Mouse (Mus musculus): ENCODE results near the gene Arhgef15. TPM values are rescaled to one million over a fixed set of nuclear protein-coding genes. Genes with fewer than 3 reads are reported as not detected.

The Arhgef15 gene
- polyA plus RNA-seq, 1 experiment = 4.5 TPM

DNA sequence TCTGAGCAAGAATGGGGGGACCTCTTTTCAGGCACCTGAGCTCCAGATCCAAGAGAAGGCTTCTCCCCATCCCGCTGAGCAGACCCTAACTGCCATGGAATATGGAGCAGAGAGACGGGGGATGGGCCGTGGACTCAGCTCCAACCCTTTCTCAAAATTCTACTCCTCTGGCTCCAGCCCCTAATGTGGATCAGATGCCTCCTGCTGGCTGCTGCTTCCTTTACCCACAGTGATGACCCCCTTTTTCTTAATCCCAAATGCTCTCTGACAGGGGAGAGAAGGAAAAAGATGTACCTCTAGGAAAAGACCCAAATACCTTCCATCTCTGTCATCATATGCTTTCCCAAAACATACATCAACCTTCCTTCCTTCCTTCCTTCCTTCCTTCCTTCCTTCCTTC lies 30.3 kb downstream of the Arhgef15 start, which contains the start of gene Odf4:
TSS of gene Odf4 (minus strand) at position 101 of the 400 bp plus-strand sequence.
- Histone ChIP-seq H3K4me3 (replicated peaks; ENCODE audit: control insufficient read depth, low read depth, low read length) (no peak within 1 kb of the TSS), H3K4me1 (ENCODE audit: control insufficient read depth, insufficient read depth, low read length) (no peaks in the 10 kb centered on the region), H3K27ac (ENCODE audit: control insufficient read depth, insufficient read depth, low read depth, low read length, poor library complexity) (no peak within 1 kb of the TSS)
- WGBS = 89% methylated on average over 3 of the region's 3 CpGs
- TF ChIP-seq POLR2A (IDR thresholded peaks at IDR 0.05; ENCODE audit: borderline replicate concordance, control insufficient read depth, low read depth, low read length) = no peak
- no peak for TF ChIP-seq CTCF (IDR thresholded peaks at IDR 0.05; ENCODE audit: control insufficient read depth, insufficient read depth, low read length)

DNA sequence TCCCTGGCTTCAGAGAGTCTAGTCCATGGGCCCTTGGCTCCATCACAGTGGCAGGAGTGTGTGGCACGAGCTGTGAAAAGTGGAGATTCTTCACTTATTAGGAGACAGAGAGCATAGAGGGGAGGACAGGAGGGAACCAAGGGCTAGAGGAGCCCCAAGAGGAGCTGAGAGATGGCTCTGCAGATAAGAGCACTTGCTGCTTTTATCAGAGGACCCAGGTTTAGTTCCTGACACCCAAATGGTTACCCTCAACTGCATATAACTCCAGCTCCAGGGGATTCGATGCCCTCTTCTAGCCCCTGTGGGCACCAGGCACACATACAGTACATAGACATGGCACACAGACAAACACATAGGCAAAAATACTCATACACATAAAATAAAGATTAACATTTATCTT lies 32.5 kb downstream of the Arhgef15 start:
- H3K4me1 ChIP-seq (ENCODE audit: control insufficient read depth, insufficient read depth, low read length) = no peaks in the 10 kb centered on the region
- H3K27ac ChIP-seq (ENCODE audit: control insufficient read depth, insufficient read depth, low read depth, low read length, poor library complexity) = no peak overlapping the region
- no peak overlapping the region for H3K4me3 ChIP-seq (replicated peaks; ENCODE audit: control insufficient read depth, low read depth, low read length)
- no peak for TF ChIP-seq POLR2A (IDR thresholded peaks at IDR 0.05; ENCODE audit: borderline replicate concordance, control insufficient read depth, low read depth, low read length)
- TF ChIP-seq CTCF (IDR thresholded peaks at IDR 0.05; ENCODE audit: control insufficient read depth, insufficient read depth, low read length) = no peak
- 49% methylated on average over 2 of the region's 2 CpGs for WGBS

DNA sequence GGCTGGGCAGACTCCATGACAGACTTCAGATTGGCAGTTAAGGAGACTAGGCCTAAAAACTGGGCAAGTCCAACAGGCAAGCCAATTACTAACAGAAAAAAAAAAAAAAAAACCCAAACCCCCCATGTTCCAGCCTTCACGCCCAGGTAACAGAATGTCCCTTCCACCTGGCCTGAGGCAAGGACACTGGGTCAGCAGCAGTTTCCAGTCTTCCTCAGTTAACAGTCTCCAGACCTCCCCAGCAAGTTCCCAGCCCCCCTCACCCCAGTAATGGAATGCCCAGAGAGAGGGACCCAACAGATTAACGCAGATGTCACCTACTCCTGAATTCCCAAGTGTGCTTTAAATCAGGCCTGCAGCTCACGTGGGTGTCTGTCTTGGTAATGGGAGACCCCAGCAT lies 34.1 kb downstream of the Arhgef15 start:
- 84% methylated on average over 3 of the region's 3 CpGs for WGBS
- TF ChIP-seq CTCF (IDR thresholded peaks at IDR 0.05; ENCODE audit: control insufficient read depth, insufficient read depth, low read length) = no peak
- no peak for TF ChIP-seq POLR2A (IDR thresholded peaks at IDR 0.05; ENCODE audit: borderline replicate concordance, control insufficient read depth, low read depth, low read length)
- H3K4me3 ChIP-seq (replicated peaks; ENCODE audit: control insufficient read depth, low read depth, low read length) = no peak overlapping the region
- no peak overlapping the region for H3K27ac ChIP-seq (ENCODE audit: control insufficient read depth, insufficient read depth, low read depth, low read length, poor library complexity)
- no peaks in the 10 kb centered on the region for H3K4me1 ChIP-seq (ENCODE audit: control insufficient read depth, insufficient read depth, low read length)

DNA sequence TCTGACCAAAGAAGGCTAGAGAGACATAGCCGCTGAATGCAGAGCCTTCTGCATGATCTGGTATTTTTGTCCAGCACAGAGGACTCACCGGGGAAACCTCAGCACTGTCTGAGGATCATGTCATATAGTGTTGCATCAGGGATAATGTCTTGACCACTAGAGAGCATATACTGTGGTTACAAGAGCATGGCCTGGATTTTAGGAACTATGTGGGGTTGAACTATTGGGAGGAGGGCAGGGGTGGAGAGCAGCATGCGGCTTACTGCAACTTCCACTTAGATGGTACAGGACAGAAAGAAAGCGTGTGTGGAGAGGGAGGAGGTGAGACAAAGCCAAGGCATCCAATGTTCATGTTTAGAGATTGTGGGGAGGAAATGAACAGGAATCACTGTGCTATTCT lies 42.7 kb downstream of the Arhgef15 start:
- TF ChIP-seq POLR2A (IDR thresholded peaks at IDR 0.05; ENCODE audit: borderline replicate concordance, control insufficient read depth, low read depth, low read length) = no peak
- no peak for TF ChIP-seq CTCF (IDR thresholded peaks at IDR 0.05; ENCODE audit: control insufficient read depth, insufficient read depth, low read length)
- Histone ChIP-seq H3K27ac (ENCODE audit: control insufficient read depth, insufficient read depth, low read depth, low read length, poor library complexity) (no peak overlapping the region), H3K4me3 (replicated peaks; ENCODE audit: control insufficient read depth, low read depth, low read length) (no peak overlapping the region), H3K4me1 (ENCODE audit: control insufficient read depth, insufficient read depth, low read length) (no peaks in the 10 kb centered on the region)
- WGBS = 51% methylated on average over 4 of the region's 4 CpGs

DNA sequence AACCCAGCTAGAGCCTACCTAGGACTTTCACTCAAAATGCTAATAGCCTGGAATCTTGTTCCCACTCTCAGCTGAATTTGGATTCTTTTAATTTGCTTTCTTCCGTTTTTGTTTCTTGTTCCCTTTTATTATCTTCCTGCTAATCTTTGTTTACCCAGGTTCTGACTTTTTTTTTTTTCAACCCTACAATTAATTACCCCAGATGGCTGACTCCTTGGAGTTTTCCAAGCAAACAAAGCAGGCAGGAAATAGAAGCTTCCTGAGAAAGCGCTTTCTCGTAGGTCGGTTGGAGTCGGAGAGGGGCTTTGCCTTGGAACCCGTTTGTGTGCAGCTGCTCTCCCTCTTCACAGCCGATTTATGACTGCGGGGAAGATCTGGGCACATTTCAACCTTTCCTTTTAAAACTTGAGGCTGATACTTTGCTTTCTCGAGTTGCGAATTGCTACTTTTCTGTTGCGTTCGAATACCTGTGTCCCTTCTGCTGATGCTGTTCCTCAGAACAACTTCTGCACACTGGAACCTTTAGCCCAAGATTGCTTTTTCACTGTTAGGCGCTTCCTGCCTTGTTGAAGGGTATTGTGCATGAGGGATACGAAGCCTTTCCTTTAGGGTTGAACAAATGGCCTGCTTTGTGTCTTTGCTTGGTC lies 45.6 kb downstream of the Arhgef15 start:
- TF ChIP-seq POLR2A (IDR thresholded peaks at IDR 0.05; ENCODE audit: borderline replicate concordance, control insufficient read depth, low read depth, low read length) (no peak), CTCF (IDR thresholded peaks at IDR 0.05; ENCODE audit: control insufficient read depth, insufficient read depth, low read length) (no peak)
- no peak overlapping the region for H3K4me3 ChIP-seq (replicated peaks; ENCODE audit: control insufficient read depth, low read depth, low read length)
- H3K4me1 ChIP-seq (ENCODE audit: control insufficient read depth, insufficient read depth, low read length) = no peaks in the 10 kb centered on the region
- 10% methylated on average over 14 of the region's 14 CpGs for WGBS
- H3K27ac ChIP-seq (ENCODE audit: control insufficient read depth, insufficient read depth, low read depth, low read length, poor library complexity) = no peak overlapping the region

DNA sequence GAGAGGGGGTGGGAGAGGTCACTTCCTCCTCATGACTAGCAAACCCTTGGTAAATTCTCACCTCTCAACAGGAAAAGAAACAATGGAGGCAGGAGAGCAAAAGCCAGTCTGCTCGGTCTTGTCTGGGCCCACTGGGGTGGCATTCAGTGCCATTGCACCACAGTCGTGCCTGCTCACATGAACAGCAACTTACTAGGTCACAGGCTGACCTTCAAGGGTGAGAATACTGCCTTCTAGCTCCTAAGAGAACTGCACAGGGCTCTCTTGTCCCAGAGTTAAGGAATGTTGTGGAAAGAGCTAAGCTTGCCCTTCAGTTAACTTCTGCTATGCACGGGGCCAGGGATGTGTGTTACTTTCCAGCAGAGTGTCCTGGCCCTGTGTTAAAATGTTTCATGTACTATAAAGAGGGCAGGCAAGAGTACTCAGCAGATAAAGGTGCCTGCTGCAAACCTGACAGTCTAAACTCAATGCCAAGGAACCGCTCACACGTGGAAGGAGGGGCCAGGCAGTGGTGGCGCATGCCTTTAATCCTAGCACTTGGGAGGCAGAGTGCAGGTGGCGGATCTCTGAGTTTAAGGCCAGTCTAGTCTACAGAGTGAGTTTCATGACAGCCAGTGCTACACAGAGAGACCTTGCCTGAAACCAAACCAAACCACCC lies 48.3 kb downstream of the Arhgef15 start:
- TF ChIP-seq CTCF (IDR thresholded peaks at IDR 0.05; ENCODE audit: control insufficient read depth, insufficient read depth, low read length) (no peak), POLR2A (IDR thresholded peaks at IDR 0.05; ENCODE audit: borderline replicate concordance, control insufficient read depth, low read depth, low read length) (no peak)
- no peaks in the 10 kb centered on the region for H3K4me1 ChIP-seq (ENCODE audit: control insufficient read depth, insufficient read depth, low read length)
- WGBS = 71% methylated on average over 7 of the region's 7 CpGs
- no peak overlapping the region for H3K27ac ChIP-seq (ENCODE audit: control insufficient read depth, insufficient read depth, low read depth, low read length, poor library complexity)
- no peak overlapping the region for H3K4me3 ChIP-seq (replicated peaks; ENCODE audit: control insufficient read depth, low read depth, low read length)

GRCm38 (mm10) chr11:68907251-68907650 lies 50.0 kb downstream of the Arhgef15 start:
- Histone ChIP-seq H3K4me1 (ENCODE audit: control insufficient read depth, insufficient read depth, low read length) (no peaks in the 10 kb centered on the region), H3K4me3 (replicated peaks; ENCODE audit: control insufficient read depth, low read depth, low read length) (no peak overlapping the region), H3K27ac (ENCODE audit: control insufficient read depth, insufficient read depth, low read depth, low read length, poor library complexity) (no peak overlapping the region)
- 84% methylated on average over 3 of the region's 3 CpGs for WGBS
- TF ChIP-seq CTCF (IDR thresholded peaks at IDR 0.05; ENCODE audit: control insufficient read depth, insufficient read depth, low read length) = no peak
- TF ChIP-seq POLR2A (IDR thresholded peaks at IDR 0.05; ENCODE audit: borderline replicate concordance, control insufficient read depth, low read depth, low read length) = no peak

DNA sequence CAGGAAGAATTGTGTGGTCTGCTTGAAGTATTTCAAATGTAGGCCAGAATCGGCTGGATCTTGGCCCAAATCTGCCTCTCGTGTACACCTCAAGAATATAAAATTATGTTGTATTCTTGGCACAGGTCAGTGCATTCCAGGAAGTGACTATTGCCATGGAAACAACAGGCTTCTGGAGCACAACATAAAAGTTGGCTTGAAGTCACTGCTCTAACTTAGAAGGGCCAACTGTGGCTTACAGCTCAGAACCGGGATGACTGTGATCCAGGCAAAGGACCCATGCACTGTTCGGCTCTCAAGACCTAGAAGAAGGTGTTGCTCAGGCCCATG lies 50.9 kb downstream of the Arhgef15 start:
- no peak overlapping the region for H3K4me3 ChIP-seq (replicated peaks; ENCODE audit: control insufficient read depth, low read depth, low read length)
- TF ChIP-seq CTCF (IDR thresholded peaks at IDR 0.05; ENCODE audit: control insufficient read depth, insufficient read depth, low read length) (no peak), POLR2A (IDR thresholded peaks at IDR 0.05; ENCODE audit: borderline replicate concordance, control insufficient read depth, low read depth, low read length) (no peak)
- H3K4me1 ChIP-seq (ENCODE audit: control insufficient read depth, insufficient read depth, low read length) = no peaks in the 10 kb centered on the region
- 78% methylated on average over 4 of the region's 4 CpGs for WGBS
- no peak overlapping the region for H3K27ac ChIP-seq (ENCODE audit: control insufficient read depth, insufficient read depth, low read depth, low read length, poor library complexity)

Measured in bone marrow, adult 2 months (tissue).